Comparison of ENCODE assay signal across 15 mouse cellular contexts in genomic region chr2:26156191-26156977, GRCm38 (mm10). TPM values are rescaled to one million over a fixed set of nuclear protein-coding genes. Genes with fewer than 3 reads are reported as not detected.
DNase-seq lines count a peak whose midpoint lies in the region; ATAC-seq lines count a peak whose summit lies in the region.
"Had no signal": no experiment of that assay in that cellular context is flagged by ENCODE, and none has a peak within 500 bp of the region (broad histone marks: within the 10 kb centered on the region; RNA-seq: fewer than 3 reads in every experiment).

No protein-coding gene starts in this region.

- peaks cover 16% of the 10 kb centered on the region for H3K4me1 ChIP-seq in forebrain, embryonic 13.5 days
- peaks cover 10% of the 10 kb centered on the region; the same call in 1 of the 2 replicates for H3K4me1 ChIP-seq in forebrain, embryonic 10.5 days
- H3K4me1 ChIP-seq in forebrain, embryonic 16.5 days (replicated peaks; ENCODE audit: control insufficient read depth, insufficient read depth, low read length), result peaks cover 20% of the 10 kb centered on the region
- peaks cover 32% of the 10 kb centered on the region for H3K4me1 ChIP-seq in midbrain, embryonic 13.5 days (replicated peaks)
- H3K4me1 ChIP-seq in kidney, embryonic 16.5 days (ENCODE audit: insufficient read depth, low read length), result no peaks in the 10 kb centered on the region
- H3K4me1 ChIP-seq: heart, embryonic 13.5 days had no signal

- H3K27me3 ChIP-seq in forebrain, embryonic 13.5 days, result no peaks in the 10 kb centered on the region
- H3K27me3 ChIP-seq in forebrain, embryonic 10.5 days (ENCODE audit: poor library complexity, severe bottlenecking), result no peaks in the 10 kb centered on the region
- H3K27me3 ChIP-seq in forebrain, embryonic 16.5 days (replicated peaks; ENCODE audit: control insufficient read depth, insufficient read depth, low read length), result no peaks in the 10 kb centered on the region
- H3K27me3 ChIP-seq in midbrain, embryonic 13.5 days, result no peaks in the 10 kb centered on the region
- H3K27me3 ChIP-seq in kidney, embryonic 16.5 days (ENCODE audit: insufficient read depth, low read length), result no peaks in the 10 kb centered on the region

- peak; percentile 79 for ATAC-seq in forebrain, embryonic 13.5 days
- ATAC-seq in forebrain, embryonic 16.5 days, result peak; percentile 85
- ATAC-seq in midbrain, embryonic 13.5 days, result peak; percentile 80
- ATAC-seq in kidney, embryonic 16.5 days (ENCODE audit: low FRiP score, low TSS enrichment), result no peak
- ATAC-seq: liver, postnatal 0 days had no signal

- peak overlapping the region; percentile 45 for H3K27ac ChIP-seq in forebrain, embryonic 13.5 days
- H3K27ac ChIP-seq in forebrain, embryonic 10.5 days, result no peak overlapping the region
- H3K27ac ChIP-seq in forebrain, embryonic 16.5 days (ENCODE audit: low read length), result peak overlapping the region; percentile 60
- H3K27ac ChIP-seq in midbrain, embryonic 13.5 days, result peak overlapping the region; percentile 76
- no peak overlapping the region for H3K27ac ChIP-seq in kidney, embryonic 16.5 days (ENCODE audit: low read length)
- H3K27ac ChIP-seq: heart, embryonic 13.5 days had no signal

- H3K36me3 ChIP-seq in forebrain, embryonic 13.5 days (ENCODE audit: poor library complexity, severe bottlenecking), result no peaks in the 10 kb centered on the region
- H3K36me3 ChIP-seq in forebrain, embryonic 10.5 days (replicated peaks), result no peaks in the 10 kb centered on the region
- H3K36me3 ChIP-seq in forebrain, embryonic 16.5 days (ENCODE audit: control insufficient read depth, insufficient read depth), result no peaks in the 10 kb centered on the region
- H3K36me3 ChIP-seq in midbrain, embryonic 13.5 days, result no peaks in the 10 kb centered on the region
- no peaks in the 10 kb centered on the region for H3K36me3 ChIP-seq in kidney, embryonic 16.5 days (ENCODE audit: insufficient read depth, low read length)
- H3K36me3 ChIP-seq: heart, embryonic 13.5 days had no signal

- H3K9me3 ChIP-seq in forebrain, embryonic 13.5 days (replicated peaks), result no peaks in the 10 kb centered on the region
- no peaks in the 10 kb centered on the region for H3K9me3 ChIP-seq in forebrain, embryonic 10.5 days
- H3K9me3 ChIP-seq in forebrain, embryonic 16.5 days (ENCODE audit: control insufficient read depth, low read length), result no peaks in the 10 kb centered on the region
- H3K9me3 ChIP-seq in midbrain, embryonic 13.5 days, result no peaks in the 10 kb centered on the region
- no peaks in the 10 kb centered on the region for H3K9me3 ChIP-seq in kidney, embryonic 16.5 days (ENCODE audit: low read length)
- H3K9me3 ChIP-seq: heart, embryonic 13.5 days; megakaryocyte, embryonic 14.5 days had no signal

- no peak overlapping the region for H3K4me3 ChIP-seq in forebrain, embryonic 13.5 days
- no peak overlapping the region for H3K4me3 ChIP-seq in forebrain, embryonic 10.5 days
- no peak overlapping the region for H3K4me3 ChIP-seq in forebrain, embryonic 16.5 days (replicated peaks; ENCODE audit: low read length)
- H3K4me3 ChIP-seq in midbrain, embryonic 13.5 days (replicated peaks), result no peak overlapping the region
- no peak overlapping the region for H3K4me3 ChIP-seq in kidney, embryonic 16.5 days (ENCODE audit: low read length)
- H3K4me3 ChIP-seq: heart, embryonic 13.5 days; megakaryocyte, embryonic 14.5 days had no signal

- 0 out of 2 replicates have a peak overlapping the region, but pooled peaks have one; percentile 12 for H3K4me2 ChIP-seq in forebrain, embryonic 13.5 days
- H3K4me2 ChIP-seq in forebrain, embryonic 16.5 days (ENCODE audit: low read length), result peak overlapping the region; percentile 23; the same call in 1 of the 2 replicates
- H3K4me2 ChIP-seq in midbrain, embryonic 13.5 days (replicated peaks), result 0 out of 2 replicates have a peak overlapping the region, but pooled peaks have one; percentile 2
- no peak overlapping the region for H3K4me2 ChIP-seq in kidney, embryonic 16.5 days (replicated peaks; ENCODE audit: low read depth, low read length)
- H3K4me2 ChIP-seq: heart, embryonic 13.5 days had no signal

- H3K9ac ChIP-seq in forebrain, embryonic 13.5 days, result 0 out of 2 replicates have a peak overlapping the region, but pooled peaks have one; percentile 8
- H3K9ac ChIP-seq in forebrain, embryonic 16.5 days (replicated peaks; ENCODE audit: low read depth, low read length), result no peak overlapping the region; the same call in 1 of the 2 replicates
- H3K9ac ChIP-seq in midbrain, embryonic 13.5 days (replicated peaks), result no peak overlapping the region; the same call in 1 of the 2 replicates
- no peak overlapping the region for H3K9ac ChIP-seq in kidney, embryonic 16.5 days (replicated peaks; ENCODE audit: low read length)
- H3K9ac ChIP-seq: heart, embryonic 13.5 days; liver, postnatal 0 days had no signal

- DNase-seq in forebrain, embryonic 10.5 days (ENCODE audit: extremely low spot score, low spot score), result no peak
- peak; percentile 24 for DNase-seq in 416B (ENCODE audit: low read depth)
- no peak for DNase-seq in gastrocnemius, adult 8-10 months (ENCODE audit: low spot score in 2 of 2)
- DNase-seq in urinary bladder, adult 18-20 months (ENCODE audit: low spot score in 2 of 2), result no peak
- DNase-seq: gastrocnemius, postnatal 25 days; liver, postnatal 0 days; thymus, postnatal 14 days had no signal

- WGBS in forebrain, embryonic 13.5 days, result 53% methylated on average over 10 of the region's 10 CpGs
- WGBS in forebrain, embryonic 10.5 days, result 79% methylated on average over 10 of the region's 10 CpGs
- WGBS in forebrain, embryonic 16.5 days, result 48% methylated on average over 10 of the region's 10 CpGs
- WGBS in midbrain, embryonic 13.5 days, result 48% methylated on average over 10 of the region's 10 CpGs
- 72% methylated on average over 10 of the region's 10 CpGs for WGBS in kidney, embryonic 16.5 days

RNA-seq across cellular contexts. Expression of gene Nacc2, which starts 33.4 kb away (rescaled TPM):
- polyA plus RNA-seq in forebrain, embryonic 13.5 days (2015; fragmentation: Nextera tagmentation; extraction: Ambion mirVana), result 9.4 and 10.6 TPM in 2 replicates
- polyA plus RNA-seq in forebrain, embryonic 10.5 days (2016; fragmentation: Nextera tagmentation; extraction: Ambion mirVana), result 4.9 and 5.8 TPM in 2 replicates
- 13.3 and 16.1 TPM in 2 replicates for polyA plus RNA-seq in forebrain, embryonic 16.5 days (2015; fragmentation: Nextera tagmentation; extraction: Ambion mirVana)
- polyA plus RNA-seq in midbrain, embryonic 13.5 days (2015; fragmentation: Nextera tagmentation; extraction: Ambion mirVana), result 10.1 and 10.4 TPM in 2 replicates
- 10 to 100 TPM; 20.9 to 25.5 (median 22.8) TPM for total RNA-seq in gastrocnemius, adult 8-10 months (2022)
- polyA plus RNA-seq in kidney, embryonic 16.5 days (2015; fragmentation: Nextera tagmentation; extraction: Ambion mirVana), result 12.7 and 13.3 TPM in 2 replicates

RNA-seq across cellular contexts. Expression of gene Lhx3, which starts 51.7 kb away (rescaled TPM):
- polyA plus RNA-seq in forebrain, embryonic 13.5 days (2015; fragmentation: Nextera tagmentation; extraction: Ambion mirVana), result 0.09 and 0.21 TPM in 2 replicates
- 0.22 and 0.29 TPM in 2 replicates for polyA plus RNA-seq in forebrain, embryonic 10.5 days (2016; fragmentation: Nextera tagmentation; extraction: Ambion mirVana)
- polyA plus RNA-seq in forebrain, embryonic 16.5 days (2015; fragmentation: Nextera tagmentation; extraction: Ambion mirVana), result not detected in 2 replicates
- 0.17 TPM in 1 of 2 replicates, not detected in the other for polyA plus RNA-seq in midbrain, embryonic 13.5 days (2015; fragmentation: Nextera tagmentation; extraction: Ambion mirVana)
- not detected for total RNA-seq in gastrocnemius, adult 8-10 months (2022)
- polyA plus RNA-seq in kidney, embryonic 16.5 days (2015; fragmentation: Nextera tagmentation; extraction: Ambion mirVana), result 0.09 TPM in 1 of 2 replicates, not detected in the other
- total RNA-seq: gastrocnemius, postnatal 25 days had no signal
- polyA plus RNA-seq: cortical plate, adult 2 months; limb, embryonic 11.5 days; liver, postnatal 0 days had no signal

Comparison
In these comparisons a context has a peak if more than half of its experiments do, and no peak if none do; other contexts are left out.
1. H3K27ac ChIP-seq: peak in forebrain, embryonic 13.5 days (single experiment), forebrain, embryonic 16.5 days (single experiment) and midbrain, embryonic 13.5 days (single experiment); none in forebrain, embryonic 10.5 days (single experiment) and kidney, embryonic 16.5 days (single experiment).